Mouse (Mus musculus) neural tube, embryonic 12.5 days (tissue): ENCODE measurements around the gene Cacna2d1. TPM values are rescaled to one million over a fixed set of nuclear protein-coding genes. Genes with fewer than 3 reads are reported as not detected.

ENCODE experiments used
- ATAC-seq: fragments of 200-750 bp; cut with Nextera tagmentation; 2 replicates; pipeline ENCODE4 v1.8.0; 2017; ENCODE audit warnings: low read depth, mild to moderate bottlenecking, moderate TSS enrichment, moderate library complexity; ENCODE audit not compliant: low FRiP score
- H3K27ac ChIP-seq: fragments of 300-500 bp; sonication (generic); 2 replicates; pipeline ENCODE4 v1.5.1; 2016
- H3K27me3 ChIP-seq: fragments of 300-500 bp; sonication (generic); replicated peaks from 2 replicates; pipeline ENCODE4 v1.6.1; 2016; ENCODE audit warnings: mild to moderate bottlenecking
- H3K36me3 ChIP-seq: fragments of 300-500 bp; sonication (generic); 2 replicates; pipeline ENCODE4 v1.6.1; 2016; ENCODE audit warnings: mild to moderate bottlenecking
- H3K4me1 ChIP-seq: fragments of 300-500 bp; sonication (generic); 2 replicates; pipeline ENCODE4 v1.6.1; 2016
- H3K4me2 ChIP-seq: fragments of 300-500 bp; sonication (generic); replicated peaks from 2 replicates; pipeline ENCODE4 v1.6.1; 2016; ENCODE audit warnings: mild to moderate bottlenecking
- H3K4me3 ChIP-seq: fragments of 300-500 bp; sonication (generic); 2 replicates; pipeline ENCODE4 v1.5.1; 2016
- H3K9ac ChIP-seq: fragments of 300-500 bp; sonication (generic); 2 replicates; pipeline ENCODE4 v1.6.1; 2016; ENCODE audit warnings: mild to moderate bottlenecking
- H3K9me3 ChIP-seq: fragments of 300-500 bp; sonication (generic); 2 replicates; pipeline ENCODE4 v1.6.1; 2016; ENCODE audit warnings: mild to moderate bottlenecking
- WGBS: fragments of 180-500 bp; shearing (Covaris S2); methylation state at CpG from one replicate; pipeline ENCODE4 v1.1.7; 2016; 5-methylcytosine and 5-hydroxymethylcytosine counted together
- polyA plus RNA-seq: library from polyadenylated mRNA; unstranded; fragments of >200 nt; fragmentation: Nextera tagmentation; extraction: Ambion mirVana; gene quantifications from 2 replicates; pipeline ENCODE4 v1.2.1, GENCODE M21; 2016

Gene Cacna2d1
- polyA plus RNA-seq, 1 experiment from 2014 or later, result 36.2 TPM

GRCm38 (mm10) chr5:16028881-16029280 lies 94.4 kb downstream of the Cacna2d1 start:
- H3K27me3 ChIP-seq, result no peaks in the 10 kb centered on the region
- no peaks in the 10 kb centered on the region for H3K4me1 ChIP-seq
- no peaks in the 10 kb centered on the region for H3K36me3 ChIP-seq
- no peaks in the 10 kb centered on the region for H3K9me3 ChIP-seq
- no peak for ATAC-seq
- H3K9ac ChIP-seq, result no peak overlapping the region
- 79% methylated on average over 6 of the region's 6 CpGs for WGBS
- no peak overlapping the region for H3K4me3 ChIP-seq
- no peak overlapping the region for H3K27ac ChIP-seq
- H3K4me2 ChIP-seq, result no peak overlapping the region

DNA sequence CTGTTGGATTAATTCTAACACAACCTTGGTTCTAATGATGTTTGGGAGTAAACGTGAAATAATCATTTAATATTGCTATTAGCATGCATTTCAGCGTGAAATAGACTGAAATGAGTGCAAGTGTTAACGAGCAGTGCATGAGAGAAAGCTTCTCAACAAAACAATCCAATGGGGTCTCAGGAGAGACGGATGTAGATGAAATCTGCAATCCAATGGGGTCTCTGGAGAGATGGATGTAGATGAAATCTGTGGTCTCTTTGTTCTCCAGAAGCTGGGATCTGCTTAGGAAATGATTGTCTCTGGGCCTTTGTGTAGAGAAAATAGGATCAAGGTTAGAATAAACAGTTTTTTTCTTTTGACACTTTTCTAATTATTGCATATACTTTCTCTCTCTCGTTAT lies 95.0 kb downstream of the Cacna2d1 start:
- Histone ChIP-seq H3K27ac (no peak overlapping the region), H3K4me1 (no peaks in the 10 kb centered on the region), H3K27me3 (no peaks in the 10 kb centered on the region), H3K9me3 (no peaks in the 10 kb centered on the region), H3K4me3 (no peak overlapping the region), H3K4me2 (no peak overlapping the region), H3K9ac (no peak overlapping the region), H3K36me3 (no peaks in the 10 kb centered on the region)
- ATAC-seq, result no peak
- 63% methylated on average over 5 of the region's 5 CpGs for WGBS

DNA sequence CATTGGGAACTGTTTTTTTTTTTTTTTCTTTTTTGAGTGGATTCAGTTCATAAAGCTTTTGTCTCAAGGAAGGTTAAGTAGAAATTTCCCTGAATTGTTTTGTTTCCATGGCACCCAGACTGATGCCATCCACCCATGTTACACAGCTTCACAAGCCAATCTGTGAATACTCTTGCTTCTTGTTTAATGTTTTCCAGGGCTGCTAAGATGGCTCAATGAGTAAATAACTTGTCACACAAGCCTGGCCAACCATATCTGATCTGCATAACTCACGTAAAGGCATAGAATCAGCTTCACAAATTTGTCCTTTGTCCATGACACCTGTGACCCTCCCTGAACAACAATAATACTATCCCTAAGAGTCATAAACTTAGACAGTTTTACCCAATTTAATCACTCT lies 99.1 kb downstream of the Cacna2d1 start:
- WGBS, result 87% methylated on average over 1 of the region's 1 CpGs
- Histone ChIP-seq H3K27ac (no peak overlapping the region), H3K27me3 (no peaks in the 10 kb centered on the region), H3K9me3 (no peaks in the 10 kb centered on the region), H3K4me1 (no peaks in the 10 kb centered on the region), H3K36me3 (no peaks in the 10 kb centered on the region), H3K4me2 (no peak overlapping the region), H3K9ac (no peak overlapping the region), H3K4me3 (no peak overlapping the region)
- ATAC-seq, result no peak

GRCm38 (mm10) chr5:16035259-16035658 lies 100.8 kb downstream of the Cacna2d1 start:
- H3K27me3 ChIP-seq, result no peaks in the 10 kb centered on the region
- H3K4me1 ChIP-seq, result no peaks in the 10 kb centered on the region
- whole genome bisulfite sequencing, result 79% methylated on average over 1 of the region's 1 CpGs
- H3K27ac ChIP-seq, result no peak overlapping the region
- H3K4me3 ChIP-seq, result no peak overlapping the region
- H3K9ac ChIP-seq, result no peak overlapping the region
- no peak overlapping the region for H3K4me2 ChIP-seq
- H3K9me3 ChIP-seq, result no peaks in the 10 kb centered on the region
- no peak for ATAC-seq
- no peaks in the 10 kb centered on the region for H3K36me3 ChIP-seq

- Histone ChIP-seq H3K9me3 (no peaks in the 10 kb centered on the region), H3K27ac (no peak overlapping the region), H3K36me3 (no peaks in the 10 kb centered on the region), H3K4me1 (no peaks in the 10 kb centered on the region), H3K4me2 (no peak overlapping the region), H3K4me3 (no peak overlapping the region), H3K27me3 (no peaks in the 10 kb centered on the region), H3K9ac (no peak overlapping the region)
- 76% methylated on average over 6 of the region's 6 CpGs for WGBS
- ATAC-seq, result no peak
Observed at GRCm38 (mm10) chr5:16045147-16045878, 110.8 kb downstream of the Cacna2d1 start.

DNA sequence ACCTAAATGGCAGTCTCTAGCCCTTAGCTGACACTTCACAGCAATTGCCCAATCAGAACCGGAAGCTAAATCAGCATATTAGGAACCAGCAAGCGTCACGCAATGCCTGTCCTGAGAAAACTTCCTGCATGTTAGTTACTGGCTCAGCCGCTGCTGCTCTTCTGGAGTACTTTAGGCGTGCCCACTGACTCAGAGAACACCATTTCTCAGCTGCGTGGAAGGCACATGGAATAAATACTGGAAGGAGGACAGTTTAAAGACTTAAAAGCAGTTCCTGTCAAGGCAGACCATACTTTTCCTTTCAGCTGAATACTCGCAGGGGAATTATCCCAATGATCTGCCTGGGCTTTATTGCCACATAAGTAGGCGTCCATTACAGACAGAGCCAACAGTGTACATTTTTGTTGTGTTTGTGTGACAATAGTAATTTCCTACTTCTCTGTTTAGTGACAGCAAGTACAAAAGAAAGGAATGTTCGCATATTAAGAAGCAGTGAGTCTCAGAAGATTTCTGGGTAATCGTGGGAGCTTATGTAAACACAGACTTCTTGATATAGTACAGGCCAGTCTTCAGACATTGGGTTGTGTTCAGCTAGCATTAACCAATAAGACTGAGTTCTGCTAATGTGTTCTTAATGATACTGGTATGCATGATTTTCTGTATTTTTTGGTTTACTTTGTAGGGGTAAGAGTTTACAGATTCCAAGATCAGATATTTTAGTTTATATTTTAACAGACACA lies 113.1 kb downstream of the Cacna2d1 start:
- no peaks in the 10 kb centered on the region for H3K36me3 ChIP-seq
- H3K27me3 ChIP-seq, result no peaks in the 10 kb centered on the region
- H3K4me3 ChIP-seq, result no peak overlapping the region
- no peaks in the 10 kb centered on the region for H3K9me3 ChIP-seq
- H3K4me2 ChIP-seq, result no peak overlapping the region
- no peak overlapping the region for H3K27ac ChIP-seq
- H3K4me1 ChIP-seq, result no peaks in the 10 kb centered on the region
- ATAC-seq, result no peak
- H3K9ac ChIP-seq, result no peak overlapping the region
- WGBS, result 64% methylated on average over 10 of the region's 10 CpGs

DNA sequence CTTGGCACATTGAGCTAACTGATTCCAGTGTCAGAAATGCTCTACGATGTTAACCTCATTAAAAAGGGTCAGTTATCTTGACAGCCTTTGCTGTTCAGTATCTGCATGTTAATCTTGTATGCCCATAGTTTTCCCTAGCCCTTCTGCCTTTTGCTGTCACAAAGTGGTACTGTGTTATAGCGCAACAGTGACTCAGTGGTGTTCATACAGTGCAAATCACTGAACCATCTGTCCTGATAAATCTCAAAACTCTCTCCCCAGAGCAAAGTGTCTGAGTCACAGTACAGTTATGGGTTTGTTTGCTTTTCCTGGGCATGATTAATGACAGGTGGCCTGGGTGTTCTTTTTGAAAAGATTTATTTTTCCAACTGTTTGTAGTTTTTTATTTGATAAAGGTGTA lies 122.3 kb downstream of the Cacna2d1 start:
- H3K27ac ChIP-seq, result no peak overlapping the region
- 59% methylated on average over 2 of the region's 2 CpGs for WGBS
- no peak overlapping the region for H3K4me2 ChIP-seq
- H3K9ac ChIP-seq, result no peak overlapping the region
- no peaks in the 10 kb centered on the region for H3K9me3 ChIP-seq
- no peak for ATAC-seq
- no peaks in the 10 kb centered on the region for H3K27me3 ChIP-seq
- H3K4me3 ChIP-seq, result no peak overlapping the region
- no peaks in the 10 kb centered on the region for H3K4me1 ChIP-seq
- no peaks in the 10 kb centered on the region for H3K36me3 ChIP-seq

DNA sequence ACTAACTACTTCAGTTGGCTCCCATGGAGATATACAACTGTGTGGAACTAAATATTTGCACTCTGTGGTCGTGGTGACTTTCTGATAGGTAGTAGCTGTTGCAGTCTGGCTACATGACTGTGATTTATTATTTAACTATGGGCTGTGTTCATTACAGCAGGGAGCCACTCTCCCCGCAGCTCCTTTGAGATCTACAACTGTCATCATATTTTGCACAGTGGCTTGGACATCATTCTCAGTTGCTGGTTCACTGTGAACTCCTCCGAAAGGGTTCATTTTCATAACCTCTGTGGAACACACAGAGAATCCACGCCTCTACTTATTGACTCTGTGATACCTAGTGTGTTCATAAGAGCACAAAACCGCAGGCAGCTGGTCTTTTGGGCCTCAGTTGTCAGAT lies 128.3 kb downstream of the Cacna2d1 start:
- no peak overlapping the region for H3K4me3 ChIP-seq
- H3K27me3 ChIP-seq, result no peaks in the 10 kb centered on the region
- no peak overlapping the region for H3K27ac ChIP-seq
- peaks cover 4% of the 10 kb centered on the region; the same call in 1 of the 2 replicates for H3K4me1 ChIP-seq
- ATAC-seq, result no peak
- no peak overlapping the region; the same call in 1 of the 2 replicates for H3K4me2 ChIP-seq
- H3K36me3 ChIP-seq, result no peaks in the 10 kb centered on the region
- 36% methylated on average over 5 of the region's 5 CpGs for WGBS
- H3K9me3 ChIP-seq, result no peaks in the 10 kb centered on the region
- H3K9ac ChIP-seq, result no peak overlapping the region

- Histone ChIP-seq H3K27me3 (no peaks in the 10 kb centered on the region), H3K27ac (no peak overlapping the region), H3K36me3 (no peaks in the 10 kb centered on the region), H3K9me3 (no peaks in the 10 kb centered on the region), H3K4me1 (peaks cover 4% of the 10 kb centered on the region; the same call in 1 of the 2 replicates), H3K4me2 (no peak overlapping the region), H3K4me3 (no peak overlapping the region), H3K9ac (no peak overlapping the region)
- ATAC-seq, result no peak; the same call in 1 of the 2 replicates
Observed at GRCm38 (mm10) chr5:16063273-16063672, 128.8 kb downstream of the Cacna2d1 start.

DNA sequence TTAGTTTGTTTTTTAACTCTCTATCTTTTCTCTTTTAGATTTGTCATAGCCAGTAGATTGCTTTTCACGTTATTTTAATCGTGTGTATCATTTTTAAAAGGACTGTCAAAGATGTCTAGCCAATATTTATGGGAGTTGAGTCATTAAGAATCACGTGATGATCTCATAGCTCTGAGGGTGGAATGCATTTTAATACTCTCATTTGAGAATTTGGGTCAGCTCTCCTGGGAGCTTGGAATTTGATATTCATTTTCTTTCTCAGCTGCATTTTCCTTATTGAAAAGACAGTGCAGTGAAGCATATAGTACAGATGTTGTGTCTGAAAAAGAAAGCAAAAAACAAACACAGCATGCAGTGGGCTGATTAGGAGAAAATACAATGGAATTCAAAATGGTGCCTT lies 129.5 kb downstream of the Cacna2d1 start:
- 56% methylated on average over 3 of the region's 3 CpGs for WGBS
- Histone ChIP-seq H3K27me3 (no peaks in the 10 kb centered on the region), H3K4me1 (peaks cover 4% of the 10 kb centered on the region; the same call in 1 of the 2 replicates), H3K4me3 (no peak overlapping the region), H3K27ac (no peak overlapping the region), H3K4me2 (no peak overlapping the region), H3K9me3 (no peaks in the 10 kb centered on the region), H3K36me3 (no peaks in the 10 kb centered on the region), H3K9ac (no peak overlapping the region)
- ATAC-seq, result no peak

DNA sequence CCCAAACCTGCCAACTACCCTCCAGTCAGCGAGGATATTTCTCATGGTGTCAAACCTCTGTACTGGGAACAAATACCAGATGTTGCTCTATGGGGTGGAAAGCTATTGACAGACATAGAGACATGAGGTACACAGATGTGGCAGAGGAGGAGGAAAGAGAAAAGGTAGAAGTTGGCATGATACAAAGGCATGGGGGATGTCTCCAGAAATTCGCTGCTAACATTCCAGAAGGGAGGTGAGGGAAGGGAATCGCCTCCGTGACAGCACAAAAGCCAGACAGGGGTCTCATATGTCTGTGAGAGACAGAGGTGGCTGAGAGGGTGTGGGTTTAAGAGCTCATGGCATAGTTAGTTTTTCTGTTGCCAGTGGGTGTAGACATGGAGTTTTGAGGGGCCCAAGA lies 131.3 kb downstream of the Cacna2d1 start:
- WGBS, result 81% methylated on average over 4 of the region's 4 CpGs
- no peaks in the 10 kb centered on the region for H3K9me3 ChIP-seq
- H3K36me3 ChIP-seq, result no peaks in the 10 kb centered on the region
- ATAC-seq, result no peak
- no peaks in the 10 kb centered on the region for H3K27me3 ChIP-seq
- H3K9ac ChIP-seq, result no peak overlapping the region
- H3K4me2 ChIP-seq, result no peak overlapping the region
- H3K4me1 ChIP-seq, result peaks cover 4% of the 10 kb centered on the region; the same call in 1 of the 2 replicates
- H3K27ac ChIP-seq, result no peak overlapping the region
- no peak overlapping the region for H3K4me3 ChIP-seq

DNA sequence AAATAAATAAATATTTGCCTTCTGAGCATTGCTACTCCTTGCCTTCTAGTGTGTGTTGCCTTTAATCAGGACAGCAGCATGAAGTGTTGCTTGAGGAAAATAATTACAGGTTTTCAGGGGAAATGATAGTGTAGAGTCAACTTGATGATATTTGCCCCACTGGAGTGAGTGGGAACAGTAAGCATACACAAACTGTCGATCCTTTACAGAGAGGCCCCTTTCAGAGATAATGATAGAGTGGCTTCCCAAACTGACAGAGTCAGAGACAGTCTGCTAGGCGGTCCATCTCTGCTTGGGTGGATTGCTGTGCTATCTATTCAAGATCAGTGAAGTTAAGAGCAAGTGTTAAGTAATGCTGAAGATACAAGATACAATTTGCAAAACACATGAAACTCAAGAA lies 147.8 kb downstream of the Cacna2d1 start:
- no peak overlapping the region for H3K27ac ChIP-seq
- no peaks in the 10 kb centered on the region for H3K36me3 ChIP-seq
- 92% methylated on average over 2 of the region's 2 CpGs for WGBS
- H3K9ac ChIP-seq, result no peak overlapping the region
- no peak overlapping the region for H3K4me3 ChIP-seq
- H3K9me3 ChIP-seq, result no peaks in the 10 kb centered on the region
- H3K27me3 ChIP-seq, result no peaks in the 10 kb centered on the region
- ATAC-seq, result no peak
- H3K4me2 ChIP-seq, result no peak overlapping the region
- H3K4me1 ChIP-seq, result no peaks in the 10 kb centered on the region
